ENCODE assay signal across 9 mouse cellular contexts in the genomic region with DNA sequence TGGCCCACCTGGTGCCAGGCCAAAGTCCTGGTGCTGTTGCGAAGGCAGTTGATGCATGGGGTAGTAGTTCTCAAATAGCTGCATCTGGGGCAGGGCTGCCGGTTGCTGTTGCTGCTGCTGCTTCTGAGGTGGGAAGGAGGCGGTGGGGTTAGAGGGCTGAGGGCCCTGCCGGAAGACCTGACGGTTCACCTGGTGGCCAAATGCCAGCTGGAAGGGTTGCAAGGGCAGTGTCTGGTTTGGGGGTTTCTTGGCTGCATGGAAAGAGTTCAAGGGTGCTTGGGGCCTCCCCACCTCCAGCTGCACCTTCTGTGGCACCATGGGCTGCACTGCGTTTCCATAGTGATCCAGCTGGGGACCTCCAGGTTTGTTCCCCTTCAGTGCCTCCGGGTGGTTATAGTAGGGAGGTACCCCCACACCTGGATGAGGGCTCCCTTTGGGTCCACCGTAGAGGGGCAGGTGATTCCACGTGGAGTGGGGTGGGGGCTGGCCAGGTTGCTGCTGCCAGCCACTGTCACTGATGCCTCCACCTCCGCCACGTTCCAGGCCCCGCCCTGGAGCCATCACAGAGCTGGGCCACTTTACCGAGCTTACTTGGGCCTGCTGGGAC. TPM values are rescaled to one million over a fixed set of nuclear protein-coding genes. Genes with fewer than 3 reads are reported as not detected.
A peak's percentile ranks its signal among the peaks of the same experiment; 100 is the strongest.
DNase-seq lines count a peak whose midpoint lies in the region; ATAC-seq and TF ChIP-seq lines count a peak whose summit lies in the region.
"Had no signal": no experiment of that assay in that cellular context is flagged by ENCODE, and none has a peak within 500 bp of the region (broad histone marks: within the 10 kb centered on the region; RNA-seq: fewer than 3 reads in every experiment).

No protein-coding gene starts in this region.

- H3K36me3 ChIP-seq in liver, adult 2 months (ENCODE audit: control insufficient read depth, insufficient read depth, low read length): peaks cover 6% of the 10 kb centered on the region
- peaks cover 87% of the 10 kb centered on the region for H3K36me3 ChIP-seq in G1E (replicated peaks)
- peaks cover 40% of the 10 kb centered on the region for H3K36me3 ChIP-seq in liver, postnatal 0 days (replicated peaks; ENCODE audit: insufficient read depth, low read length)
- no peaks in the 10 kb centered on the region for H3K36me3 ChIP-seq in midbrain, embryonic 15.5 days (replicated peaks)

- H3K27ac ChIP-seq in liver, adult 2 months (replicated peaks; ENCODE audit: insufficient read depth, low read depth, low read length): peak overlapping the region; percentile 95
- peak overlapping the region; percentile 99 for H3K27ac ChIP-seq in liver, postnatal 0 days (ENCODE audit: low read depth)
- no peak overlapping the region for H3K27ac ChIP-seq in midbrain, embryonic 15.5 days
- H3K27ac ChIP-seq: midbrain, embryonic 12.5 days had no signal

- H3K79me2 ChIP-seq in liver, adult 2 months (ENCODE audit: control insufficient read depth, insufficient read depth, low read length): peaks cover 44% of the 10 kb centered on the region

- peak; percentile 15 for DNase-seq in gastrocnemius, postnatal 10 days
- no peak for DNase-seq in gastrocnemius, adult 8-10 months (ENCODE audit: low spot score in 2 of 2)
- no peak for DNase-seq in liver, adult 2 months (ENCODE audit: extremely low read depth, low read depth, low spot score)
- DNase-seq in liver (no peak), G1E (ENCODE audit: low spot score) (no peak)
- no peak for DNase-seq in liver, postnatal 0 days
- DNase-seq in thymus, postnatal 10 days (ENCODE audit: low spot score in 2 of 2): no peak

- 0 out of 2 replicates have a peak overlapping the region, but pooled peaks have one; percentile 87 for H3K4me2 ChIP-seq in liver, postnatal 0 days (ENCODE audit: low read depth, low read length)
- H3K4me2 ChIP-seq in midbrain, embryonic 15.5 days: no peak overlapping the region
- H3K4me2 ChIP-seq: midbrain, embryonic 12.5 days had no signal

- no peak for TF ChIP-seq CTCF in liver, adult 2 months (IDR thresholded peaks at IDR 0.05; ENCODE audit: low read depth, low read length)
- TF ChIP-seq CTCF in G1E (IDR thresholded peaks at IDR 0.05; ENCODE audit: low read depth, low read length): no peak
- TF ChIP-seq CTCF in liver, postnatal 0 days (IDR thresholded peaks at IDR 0.05; ENCODE audit: low read depth): no peak

- no peak for TF ChIP-seq EP300 in liver, postnatal 0 days (IDR thresholded peaks at IDR 0.05; ENCODE audit: low read depth)

- no peaks in the 10 kb centered on the region for H3K27me3 ChIP-seq in liver, adult 2 months (ENCODE audit: control insufficient read depth, insufficient read depth, low read length)
- H3K27me3 ChIP-seq in G1E (ENCODE audit: insufficient read depth, low read length): no peaks in the 10 kb centered on the region
- no peaks in the 10 kb centered on the region for H3K27me3 ChIP-seq in liver, postnatal 0 days (ENCODE audit: insufficient read depth, low read length)
- no peaks in the 10 kb centered on the region for H3K27me3 ChIP-seq in midbrain, embryonic 15.5 days (replicated peaks)
- H3K27me3 ChIP-seq: midbrain, embryonic 12.5 days had no signal

- peaks cover 40% of the 10 kb centered on the region for H3K4me1 ChIP-seq in liver, adult 2 months (ENCODE audit: control insufficient read depth, insufficient read depth, low read length)
- H3K4me1 ChIP-seq in G1E (ENCODE audit: insufficient read depth, low read depth, low read length): peaks cover 84% of the 10 kb centered on the region
- peaks cover 61% of the 10 kb centered on the region for H3K4me1 ChIP-seq in liver, postnatal 0 days (ENCODE audit: insufficient read depth)
- H3K4me1 ChIP-seq in midbrain, embryonic 15.5 days: peaks cover 35% of the 10 kb centered on the region

- no peaks in the 10 kb centered on the region for H3K9me3 ChIP-seq in G1E (replicated peaks)
- H3K9me3 ChIP-seq in liver, postnatal 0 days (ENCODE audit: low read length): no peaks in the 10 kb centered on the region
- H3K9me3 ChIP-seq in midbrain, embryonic 15.5 days: no peaks in the 10 kb centered on the region
- H3K9me3 ChIP-seq: midbrain, embryonic 12.5 days had no signal

- peak overlapping the region; percentile 52 for H3K9ac ChIP-seq in liver, adult 2 months (ENCODE audit: low read depth, low read length)
- H3K9ac ChIP-seq in liver, postnatal 0 days (replicated peaks): no peak overlapping the region
- no peak overlapping the region for H3K9ac ChIP-seq in midbrain, embryonic 15.5 days
- H3K9ac ChIP-seq: midbrain, embryonic 12.5 days had no signal

- TF ChIP-seq POLR2A in liver, adult 2 months (IDR thresholded peaks at IDR 0.05; ENCODE audit: extremely low read depth, insufficient read depth, low read length): no peak

- 76% methylated on average over 13 of the region's 13 CpGs for WGBS in liver, adult 2 months
- 82% methylated on average over 13 of the region's 13 CpGs for WGBS in liver, postnatal 0 days (ENCODE audit: insufficient replicate concordance)
- 94% methylated on average over 13 of the region's 13 CpGs for WGBS in midbrain, embryonic 15.5 days

- ATAC-seq in G1E (ENCODE audit: extremely low read depth, insufficient number of reproducible peaks, low FRiP score, poor library complexity, severe bottlenecking): no peak
- no peak for ATAC-seq in liver, postnatal 0 days
- ATAC-seq in midbrain, embryonic 15.5 days (replicated peaks): no peak

- H3K4me3 ChIP-seq in liver, adult 2 months (ENCODE audit: insufficient read depth, low read depth, low read length): no peak overlapping the region; the same call in 1 of the 2 replicates
- peak overlapping the region; percentile 65; the same call in 1 of the 2 replicates for H3K4me3 ChIP-seq in G1E (ENCODE audit: low read depth, low read length)
- H3K4me3 ChIP-seq in liver, postnatal 0 days (ENCODE audit: low read depth, low read length): no peak overlapping the region
- H3K4me3 ChIP-seq in midbrain, embryonic 15.5 days: no peak overlapping the region
- H3K4me3 ChIP-seq: midbrain, embryonic 12.5 days had no signal

RNA-seq across cellular contexts. Expression of gene Pnma1, which starts 25.1 kb away (rescaled TPM):
- under 1 TPM; 0.23 to 0.54 TPM for total RNA-seq in gastrocnemius, postnatal 10 days (2021)
- under 1 TPM in 3 of 4 experiments, not detected in 1; 0.10 to 0.17 (median 0.16) TPM for total RNA-seq in gastrocnemius, adult 8-10 months (2022)
- 0.18 and 0.20 TPM in 2 replicates for total RNA-seq in liver, adult 2 months (2014; rRNA removed)
- polyA plus RNA-seq in liver, adult 2 months (2012; rRNA removed): not detected in 2 replicates
- 0.58 and 0.83 TPM in 2 replicates for total RNA-seq in G1E (2014; fragmentation: Nextera tagmentation)
- 0.76 and 1.5 TPM in 2 replicates for total RNA-seq in G1E (2017)
- polyA plus RNA-seq in G1E (2012): 0.14 TPM in 2 replicates
- polyA plus RNA-seq in liver, postnatal 0 days (2015; fragmentation: Nextera tagmentation; extraction: Ambion mirVana): 0.28 and 0.35 TPM in 2 replicates
- polyA plus RNA-seq in midbrain, embryonic 15.5 days (2015; fragmentation: Nextera tagmentation; extraction: Ambion mirVana): 6.5 and 7.7 TPM in 2 replicates

RNA-seq across cellular contexts. Expression of gene Elmsan1, which starts 45.3 kb away (rescaled TPM):
- 10 to 100 TPM; 15.6 to 18.5 TPM for total RNA-seq in gastrocnemius, postnatal 10 days (2021)
- total RNA-seq in gastrocnemius, adult 8-10 months (2022): 1 to 10 TPM; 5.7 to 9.1 (median 7.4) TPM
- 2.3 and 3.2 TPM in 2 replicates for total RNA-seq in liver, adult 2 months (2014; rRNA removed)
- 3.4 and 3.8 TPM in 2 replicates for polyA plus RNA-seq in liver, adult 2 months (2012; rRNA removed)
- total RNA-seq in G1E (2014; fragmentation: Nextera tagmentation): 66.7 and 72.7 TPM in 2 replicates
- total RNA-seq in G1E (2017): 21.0 and 21.4 TPM in 2 replicates
- polyA plus RNA-seq in G1E (2012): 125 and 140 TPM in 2 replicates
- polyA plus RNA-seq in liver, postnatal 0 days (2015; fragmentation: Nextera tagmentation; extraction: Ambion mirVana): 2.6 and 2.8 TPM in 2 replicates
- polyA plus RNA-seq in midbrain, embryonic 15.5 days (2015; fragmentation: Nextera tagmentation; extraction: Ambion mirVana): 4.3 and 4.4 TPM in 2 replicates

RNA-seq across cellular contexts. Expression of gene Dnal1, which starts 59.2 kb away (rescaled TPM):
- 10 to 100 TPM in 1 of 2 experiments, 1 to 10 TPM in 1; 7.7 to 10.2 TPM for total RNA-seq in gastrocnemius, postnatal 10 days (2021)
- total RNA-seq in gastrocnemius, adult 8-10 months (2022): 1 to 10 TPM; 6.0 to 8.3 (median 6.9) TPM
- 0.40 and 0.46 TPM in 2 replicates for total RNA-seq in liver, adult 2 months (2014; rRNA removed)
- polyA plus RNA-seq in liver, adult 2 months (2012; rRNA removed): 0.29 and 0.38 TPM in 2 replicates
- total RNA-seq in G1E (2014; fragmentation: Nextera tagmentation) (1.1 and 3.6 TPM in 2 replicates), G1E (2017) (0.49 and 0.76 TPM in 2 replicates)
- 0.01 and 0.14 TPM in 2 replicates for polyA plus RNA-seq in G1E (2012)
- polyA plus RNA-seq in liver, postnatal 0 days (2015; fragmentation: Nextera tagmentation; extraction: Ambion mirVana): 0.13 and 0.21 TPM in 2 replicates
- 8.2 and 10.8 TPM in 2 replicates for polyA plus RNA-seq in midbrain, embryonic 15.5 days (2015; fragmentation: Nextera tagmentation; extraction: Ambion mirVana)
